Mouse (Mus musculus): Measurements from ENCODE around the gene Psmb6. TPM values are rescaled to one million over a fixed set of nuclear protein-coding genes. Genes with fewer than 3 reads are reported as not detected.
"Not testable (repeated sequence)": the region's sequence is repeated elsewhere in the genome, so short reads cannot be mapped to it uniquely, and the experiment has no call there.

The Psmb6 gene
- polyA plus RNA-seq, 1 experiment: 398 TPM

GRCm38 (mm10) chr11:70524782-70525181, 385 bp upstream of the Psmb6 start:
- Histone ChIP-seq H3K36me3 (ENCODE audit: control insufficient read depth, insufficient read depth, low read length) (no peaks in the 10 kb centered on the region), H3K4me3 (ENCODE audit: insufficient read depth, low read depth, low read length) (no peak overlapping the region), H3K27ac (ENCODE audit: insufficient read depth, low read depth, low read length) (no peak overlapping the region), H3K4me1 (ENCODE audit: control insufficient read depth, insufficient read depth, low read length) (peaks cover 6% of the 10 kb centered on the region; the same call in 1 of the 2 replicates), H3K27me3 (replicated peaks; ENCODE audit: control insufficient read depth, insufficient read depth, low read length) (no peaks in the 10 kb centered on the region)
- 4% methylated on average over 8 of the region's 8 CpGs for WGBS
- DNase-seq: no peak
- no peak for TF ChIP-seq CTCF (conservative IDR thresholded peaks at IDR 0.05; ENCODE audit: insufficient read depth, insufficient read length, low read depth, low read length)
- no peak for TF ChIP-seq POLR2A (IDR thresholded peaks at IDR 0.05; ENCODE audit: low read depth, low read length)

- 2% methylated on average over 12 of the region's 12 CpGs for WGBS
- H3K27ac ChIP-seq (ENCODE audit: insufficient read depth, low read depth, low read length): no peak overlapping the region
- peak overlapping the region; percentile 73 for H3K4me3 ChIP-seq (ENCODE audit: insufficient read depth, low read depth, low read length)
- H3K27me3 ChIP-seq (replicated peaks; ENCODE audit: control insufficient read depth, insufficient read depth, low read length): no peaks in the 10 kb centered on the region
- TF ChIP-seq POLR2A (IDR thresholded peaks at IDR 0.05; ENCODE audit: low read depth, low read length) (no peak), CTCF (conservative IDR thresholded peaks at IDR 0.05; ENCODE audit: insufficient read depth, insufficient read length, low read depth, low read length) (no peak)
- H3K36me3 ChIP-seq (ENCODE audit: control insufficient read depth, insufficient read depth, low read length): no peaks in the 10 kb centered on the region
- DNase-seq: no peak
- H3K4me1 ChIP-seq (ENCODE audit: control insufficient read depth, insufficient read depth, low read length): peaks cover 6% of the 10 kb centered on the region; the same call in 1 of the 2 replicates
Observed at GRCm38 (mm10) chr11:70525726-70526125, 559 bp downstream of the Psmb6 start.

DNA sequence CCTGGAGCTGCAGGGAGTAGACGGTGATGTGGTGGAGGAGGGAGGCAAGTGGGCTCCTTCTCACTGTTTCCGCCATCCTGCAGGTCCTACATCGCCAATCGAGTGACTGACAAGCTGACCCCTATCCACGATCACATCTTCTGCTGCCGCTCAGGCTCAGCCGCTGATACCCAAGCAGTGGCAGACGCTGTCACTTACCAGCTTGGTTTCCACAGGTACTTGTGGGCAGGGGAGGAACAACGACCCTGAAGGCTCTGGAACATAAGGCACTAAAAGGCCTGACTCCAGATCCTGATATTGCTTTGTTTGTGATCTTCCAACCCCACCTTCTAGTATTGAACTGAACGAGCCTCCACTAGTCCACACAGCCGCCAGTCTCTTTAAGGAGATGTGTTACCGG, 1.0 kb downstream of the Psmb6 start:
- 86% methylated on average over 12 of the region's 12 CpGs for WGBS
- Histone ChIP-seq H3K27ac (ENCODE audit: insufficient read depth, low read depth, low read length) (no peak overlapping the region), H3K4me3 (ENCODE audit: insufficient read depth, low read depth, low read length) (0 out of 2 replicates have a peak overlapping the region, but pooled peaks have one; percentile 21), H3K36me3 (ENCODE audit: control insufficient read depth, insufficient read depth, low read length) (no peaks in the 10 kb centered on the region), H3K27me3 (replicated peaks; ENCODE audit: control insufficient read depth, insufficient read depth, low read length) (no peaks in the 10 kb centered on the region), H3K4me1 (ENCODE audit: control insufficient read depth, insufficient read depth, low read length) (peaks cover 6% of the 10 kb centered on the region; the same call in 1 of the 2 replicates)
- no peak for TF ChIP-seq POLR2A (IDR thresholded peaks at IDR 0.05; ENCODE audit: low read depth, low read length)
- no peak for TF ChIP-seq CTCF (conservative IDR thresholded peaks at IDR 0.05; ENCODE audit: insufficient read depth, insufficient read length, low read depth, low read length)
- DNase-seq: no peak

- no peak for DNase-seq
- Histone ChIP-seq H3K4me3 (ENCODE audit: insufficient read depth, low read depth, low read length) (no peak overlapping the region), H3K27me3 (replicated peaks; ENCODE audit: control insufficient read depth, insufficient read depth, low read length) (no peaks in the 10 kb centered on the region), H3K27ac (ENCODE audit: insufficient read depth, low read depth, low read length) (no peak overlapping the region), H3K4me1 (ENCODE audit: control insufficient read depth, insufficient read depth, low read length) (peaks cover 6% of the 10 kb centered on the region; the same call in 1 of the 2 replicates), H3K36me3 (ENCODE audit: control insufficient read depth, insufficient read depth, low read length) (no peaks in the 10 kb centered on the region)
- WGBS: 83% methylated on average over 7 of the region's 7 CpGs
- TF ChIP-seq POLR2A (IDR thresholded peaks at IDR 0.05; ENCODE audit: low read depth, low read length): no peak
- no peak for TF ChIP-seq CTCF (conservative IDR thresholded peaks at IDR 0.05; ENCODE audit: insufficient read depth, insufficient read length, low read depth, low read length)
Observed at GRCm38 (mm10) chr11:70528610-70529009, 3.4 kb downstream of the Psmb6 start.

GRCm38 (mm10) chr11:70531065-70531464, 5.9 kb downstream of the Psmb6 start:
- not testable (repeated sequence) for H3K27me3 ChIP-seq (replicated peaks; ENCODE audit: control insufficient read depth, insufficient read depth, low read length); DNase-seq; H3K4me1 ChIP-seq (ENCODE audit: control insufficient read depth, insufficient read depth, low read length); H3K27ac ChIP-seq (ENCODE audit: insufficient read depth, low read depth, low read length); H3K36me3 ChIP-seq (ENCODE audit: control insufficient read depth, insufficient read depth, low read length); H3K4me3 ChIP-seq (ENCODE audit: insufficient read depth, low read depth, low read length)
- 74% methylated on average over 2 of the region's 2 CpGs for WGBS

DNA sequence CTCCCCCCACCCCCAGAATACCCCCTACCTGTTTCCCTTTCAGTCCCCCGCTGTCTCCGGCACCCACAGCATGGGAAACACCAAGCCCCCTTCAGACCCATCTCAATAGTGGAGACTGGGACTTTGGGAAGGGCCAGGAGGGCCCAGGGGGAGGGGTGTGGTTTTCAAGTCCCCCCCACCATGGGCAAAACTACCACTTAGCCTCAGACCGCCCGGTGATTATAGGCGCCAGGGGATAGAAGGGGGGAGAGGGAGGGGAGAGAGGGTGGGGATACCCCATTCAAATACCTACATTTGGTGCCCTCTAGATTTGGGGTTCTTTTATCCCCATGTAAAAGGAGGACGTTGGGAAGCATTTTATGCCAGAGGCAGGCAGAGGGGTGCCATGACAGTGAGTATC, 7.7 kb downstream of the Psmb6 start, which contains the start of gene Gm40193:
Gm40193 (minus strand) TSS at position 101 of the 400 bp plus-strand sequence.
- Histone ChIP-seq H3K27me3 (replicated peaks; ENCODE audit: control insufficient read depth, insufficient read depth, low read length) (no peaks in the 10 kb centered on the region), H3K4me1 (ENCODE audit: control insufficient read depth, insufficient read depth, low read length) (no peaks in the 10 kb centered on the region), H3K4me3 (ENCODE audit: insufficient read depth, low read depth, low read length) (no peak within 1 kb of the TSS), H3K36me3 (ENCODE audit: control insufficient read depth, insufficient read depth, low read length) (no peaks in the 10 kb centered on the region), H3K27ac (ENCODE audit: insufficient read depth, low read depth, low read length) (no peak within 1 kb of the TSS)
- TF ChIP-seq CTCF (conservative IDR thresholded peaks at IDR 0.05; ENCODE audit: insufficient read depth, insufficient read length, low read depth, low read length) (no peak), POLR2A (IDR thresholded peaks at IDR 0.05; ENCODE audit: low read depth, low read length) (no peak)
- 77% methylated on average over 6 of the region's 6 CpGs for WGBS
- DNase-seq: no peak

DNA sequence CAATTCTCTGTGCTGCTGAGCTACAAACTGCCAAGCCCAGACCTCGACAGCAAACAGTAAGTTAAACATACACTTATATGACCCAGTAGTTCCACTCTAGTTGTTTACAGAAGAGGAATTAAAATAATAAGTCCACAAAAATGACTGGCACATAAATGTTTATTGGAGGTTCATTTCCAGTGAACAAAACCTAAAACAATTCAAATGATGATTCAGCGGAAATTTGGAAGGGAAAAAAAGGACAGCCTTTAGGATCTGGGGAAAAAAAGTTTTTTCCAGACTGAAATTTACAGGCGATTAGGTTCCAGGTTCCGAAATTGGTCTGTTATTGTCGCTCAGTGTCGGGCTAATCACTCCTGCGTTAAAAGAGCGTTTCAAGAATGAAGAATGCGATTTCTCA, 14.3 kb downstream of the Psmb6 start:
- Histone ChIP-seq H3K27ac (ENCODE audit: insufficient read depth, low read depth, low read length) (no peak overlapping the region), H3K36me3 (ENCODE audit: control insufficient read depth, insufficient read depth, low read length) (no peaks in the 10 kb centered on the region), H3K4me1 (ENCODE audit: control insufficient read depth, insufficient read depth, low read length) (no peaks in the 10 kb centered on the region), H3K4me3 (ENCODE audit: insufficient read depth, low read depth, low read length) (peak overlapping the region; percentile 49), H3K27me3 (replicated peaks; ENCODE audit: control insufficient read depth, insufficient read depth, low read length) (no peaks in the 10 kb centered on the region)
- TF ChIP-seq CTCF (conservative IDR thresholded peaks at IDR 0.05; ENCODE audit: insufficient read depth, insufficient read length, low read depth, low read length): no peak
- TF ChIP-seq POLR2A (IDR thresholded peaks at IDR 0.05; ENCODE audit: low read depth, low read length): no peak
- DNase-seq: no peak
- WGBS: 7% methylated on average over 9 of the region's 9 CpGs
